Mouse (Mus musculus): Measurements from ENCODE around the gene Rex2. TPM values are rescaled to one million over a fixed set of nuclear protein-coding genes. Genes with fewer than 3 reads are reported as not detected.
A peak's percentile ranks its signal among the peaks of the same experiment; 100 is the strongest.
"Not testable (repeated sequence)": the region's sequence is repeated elsewhere in the genome, so short reads cannot be mapped to it uniquely, and the experiment has no call there.

Rex2 gene
- polyA plus RNA-seq, 1 experiment from 2014 or later, result not detected

GRCm38 (mm10) chr4:147101666-147102626 is 80.3 kb downstream of the Rex2 start:
- H3K4me2 ChIP-seq (ENCODE audit: low read depth, low read length), result peak overlapping the region; percentile 59
- 1% methylated on average over 69 of the region's 109 CpGs for WGBS
- H3K9me3 ChIP-seq (ENCODE audit: control insufficient read depth, low read length); H3K9ac ChIP-seq (ENCODE audit: low read length); H3K27ac ChIP-seq (ENCODE audit: low read length); H3K27me3 ChIP-seq (ENCODE audit: control insufficient read depth, insufficient read depth, low read depth, low read length); H3K36me3 ChIP-seq (ENCODE audit: control insufficient read depth, insufficient read depth, low read length); H3K4me1 ChIP-seq (replicated peaks; ENCODE audit: control insufficient read depth, insufficient read depth, low read length): not testable (repeated sequence)
- ATAC-seq (ENCODE audit: low read depth), result peak; percentile 41; the same call in 1 of the 2 replicates
- peak overlapping the region; percentile 37 for H3K4me3 ChIP-seq (ENCODE audit: low read length)

- not testable (repeated sequence) for H3K9ac ChIP-seq (ENCODE audit: low read length); H3K4me2 ChIP-seq (ENCODE audit: low read depth, low read length); H3K4me3 ChIP-seq (ENCODE audit: low read length); H3K36me3 ChIP-seq (ENCODE audit: control insufficient read depth, insufficient read depth, low read length); ATAC-seq (ENCODE audit: low read depth); H3K9me3 ChIP-seq (ENCODE audit: control insufficient read depth, low read length); H3K27me3 ChIP-seq (ENCODE audit: control insufficient read depth, insufficient read depth, low read depth, low read length); H3K4me1 ChIP-seq (replicated peaks; ENCODE audit: control insufficient read depth, insufficient read depth, low read length); H3K27ac ChIP-seq (ENCODE audit: low read length)
- WGBS, result 55% methylated on average over 4 of the region's 4 CpGs
Measured at GRCm38 (mm10) chr4:147103814-147104213, 82.2 kb downstream of the Rex2 start.

Other genes with a start within 250 kb of the Rex2 start
- not detected in 2 replicates for gene Gm21411, start 112.3 kb upstream of the Rex2 start, polyA plus RNA-seq (2015; fragmentation: Nextera tagmentation; extraction: Ambion mirVana)
- gene Zfp989, start 49.9 kb upstream of the Rex2 start, polyA plus RNA-seq (2015; fragmentation: Nextera tagmentation; extraction: Ambion mirVana), result not detected in 2 replicates
- gene Zfp991, start 110.2 kb downstream of the Rex2 start, polyA plus RNA-seq (2015; fragmentation: Nextera tagmentation; extraction: Ambion mirVana), result 2.9 and 3.8 TPM in 2 replicates

Measured in lung, embryonic 16.5 days (tissue).